Mouse (Mus musculus): ENCODE measurements around the gene B3gnt3.

DNA sequence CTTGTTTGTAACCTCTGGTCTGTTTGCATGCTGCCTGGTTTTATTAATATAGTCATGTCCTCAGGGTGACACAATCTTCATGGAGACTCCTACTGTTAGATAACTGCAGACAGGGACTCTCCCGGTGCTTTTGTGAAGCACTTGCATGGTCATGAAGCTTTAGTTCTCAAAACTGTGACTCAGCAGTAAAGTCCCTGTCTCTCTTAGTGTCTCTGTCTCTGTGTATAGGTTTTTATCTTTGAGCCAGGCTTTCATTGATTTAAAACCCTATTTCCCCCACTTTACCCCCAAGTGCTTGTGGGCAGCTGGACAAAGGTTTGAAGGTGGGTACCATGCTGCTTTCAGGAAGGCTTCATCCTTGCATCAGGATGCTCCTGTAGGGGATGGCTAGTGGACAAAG is 43.7 kb upstream of the B3gnt3 start:
- TF ChIP-seq POLR2A (IDR thresholded peaks at IDR 0.05; ENCODE audit: low read depth, low read length) (no peak), CTCF (IDR thresholded peaks at IDR 0.05; ENCODE audit: extremely low read depth, insufficient read depth, insufficient read length, insufficient replicate concordance) (no peak)

Data from spleen, adult 2 months (tissue).